Mouse (Mus musculus) kidney, postnatal 4 days (tissue): ENCODE data around the gene Rxrg.

Source experiments
- DNase-seq, 2 experiments: peaks; one replicate each; pipeline ENCODE4 v3.0.0; 2021; ENCODE audit warnings: mixed read lengths in 2 of 2

Rxrg gene

DNA sequence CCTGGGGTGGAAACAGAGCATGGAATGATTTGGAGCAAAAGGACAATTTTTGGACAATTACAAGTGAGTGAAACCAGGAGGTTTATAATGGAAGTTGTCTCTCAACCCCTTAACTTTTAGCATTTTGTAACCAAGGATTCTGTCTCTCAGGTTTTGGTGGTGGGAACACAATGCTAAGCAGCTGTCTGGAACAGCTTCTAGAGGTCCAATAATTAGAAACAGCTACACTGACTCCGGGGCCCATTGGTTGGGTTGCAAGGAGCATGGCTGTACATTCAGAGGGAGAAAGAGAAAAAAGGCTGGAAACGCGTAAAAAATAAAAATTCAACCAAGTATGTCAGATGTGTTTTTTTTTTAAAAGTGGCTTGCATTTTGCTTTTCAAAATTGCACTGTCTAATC is 50.5 kb downstream of the Rxrg start:
- no peak for DNase-seq

DNA sequence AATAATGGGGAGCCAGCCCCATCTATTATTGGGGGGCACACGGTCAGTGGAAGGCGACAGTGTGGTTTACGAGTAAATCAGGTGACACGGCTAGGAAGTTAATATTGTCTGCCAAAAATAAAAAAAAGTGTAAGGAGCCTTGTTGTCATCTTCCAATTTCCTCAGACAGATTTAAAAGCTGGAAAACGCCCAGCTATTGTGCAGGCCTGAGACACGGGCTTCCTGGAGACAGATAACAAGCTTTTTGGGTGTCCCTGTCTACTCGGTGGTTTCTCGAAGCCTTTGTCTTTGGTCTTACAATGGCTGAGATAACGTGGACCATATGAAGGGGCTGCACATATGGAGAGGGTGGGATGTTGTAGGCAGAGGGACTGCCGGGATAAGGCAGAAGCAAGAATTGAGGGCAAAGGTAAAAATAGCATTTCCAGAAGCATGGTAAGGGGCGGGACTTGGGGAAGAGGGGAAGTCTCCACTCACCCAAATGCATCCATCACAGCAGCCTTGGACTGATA is 51.0 kb downstream of the Rxrg start:
- DNase-seq, result peak in 1 of 2 experiments; percentile 18

DNA sequence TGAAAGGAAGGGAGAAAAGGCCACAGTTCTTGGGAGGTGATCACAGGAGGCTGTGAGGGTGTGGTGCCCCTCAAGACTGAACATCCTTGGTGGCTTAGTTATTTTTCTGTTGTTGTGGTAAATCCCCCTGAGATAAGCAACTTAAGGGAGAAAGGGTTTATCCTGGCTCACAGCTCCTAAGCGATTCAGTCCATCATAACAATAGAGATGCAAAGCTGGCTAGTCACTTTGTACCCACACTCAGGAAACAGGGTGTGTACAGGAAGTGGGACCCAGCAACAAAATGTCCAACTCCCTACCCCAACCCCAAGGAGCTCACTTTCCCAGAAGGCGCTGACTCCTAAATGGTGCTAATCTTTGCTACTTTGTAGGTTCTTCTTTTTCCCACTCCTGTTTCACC is 54.2 kb downstream of the Rxrg start:
- no peak for DNase-seq

DNA sequence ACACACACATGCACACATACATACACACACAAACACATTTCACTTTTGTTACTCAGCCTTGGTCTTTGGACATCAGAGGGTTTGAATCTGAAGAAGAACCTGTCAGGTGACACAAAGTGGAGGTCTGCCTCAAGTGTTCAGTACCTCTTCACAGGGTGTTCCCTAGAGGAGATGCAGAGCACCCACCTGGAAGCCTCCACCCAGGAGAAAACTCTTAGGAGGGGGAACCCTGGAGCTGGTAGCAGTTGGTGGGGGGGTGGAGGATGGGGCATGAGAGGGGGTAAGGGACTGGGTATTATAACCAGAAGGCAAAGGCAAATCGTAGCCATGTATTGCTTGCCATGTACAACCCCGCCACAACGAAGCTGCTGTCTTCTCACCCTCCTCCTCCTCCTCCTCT is 60.9 kb downstream of the Rxrg start:
- no peak for DNase-seq

DNA sequence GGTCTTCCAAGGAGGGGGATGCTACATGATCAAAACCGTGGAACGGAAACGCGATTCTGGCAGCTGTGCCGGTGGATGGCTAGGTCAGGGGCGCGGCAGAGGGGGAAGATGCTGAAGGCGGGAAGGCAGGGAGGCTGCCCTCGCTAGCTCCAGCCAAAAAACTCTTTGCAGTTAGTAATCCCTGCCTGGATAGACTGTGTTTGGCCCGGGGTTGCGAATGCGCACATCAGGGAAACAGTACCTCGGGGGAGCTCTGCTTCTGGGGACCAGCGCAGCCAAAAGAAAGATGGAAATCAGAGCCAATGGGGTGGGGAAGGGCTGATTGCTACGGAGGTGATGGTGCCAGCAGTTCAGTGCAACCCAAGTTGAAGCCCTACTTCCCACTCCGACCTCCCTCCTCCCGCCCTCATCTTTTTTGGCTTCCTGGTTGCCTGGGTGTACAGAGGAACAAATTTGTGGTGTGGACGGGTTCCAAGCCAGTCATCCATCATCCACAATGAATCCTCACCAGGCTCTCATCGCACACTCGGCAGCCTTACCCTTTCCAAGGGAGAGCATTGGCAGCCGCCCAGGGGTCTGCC is 62.4 kb downstream of the Rxrg start:
- peak; percentile 63 to 66 for DNase-seq

DNA sequence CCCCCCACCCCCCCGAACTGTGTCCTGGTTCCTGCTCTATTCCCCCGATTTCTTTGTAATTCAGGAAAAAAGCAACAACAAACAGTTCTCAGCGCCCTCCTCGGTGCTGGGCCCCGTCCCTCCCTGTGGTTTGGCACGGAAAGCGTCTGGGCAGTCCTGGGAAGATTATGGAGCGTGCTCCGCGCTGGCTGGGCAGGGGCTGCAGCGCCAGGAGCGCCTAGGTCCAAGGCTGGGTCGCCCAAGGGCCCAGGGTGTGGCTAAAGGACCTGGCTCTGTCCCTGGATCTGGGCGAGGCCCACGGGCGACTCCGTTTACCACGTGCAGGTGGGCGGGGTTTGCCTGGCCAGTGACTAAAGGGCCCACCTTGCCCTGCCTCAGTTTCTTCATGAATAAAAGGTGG is 62.9 kb downstream of the Rxrg start:
- DNase-seq, result peak in 1 of 2 experiments; percentile 11

DNA sequence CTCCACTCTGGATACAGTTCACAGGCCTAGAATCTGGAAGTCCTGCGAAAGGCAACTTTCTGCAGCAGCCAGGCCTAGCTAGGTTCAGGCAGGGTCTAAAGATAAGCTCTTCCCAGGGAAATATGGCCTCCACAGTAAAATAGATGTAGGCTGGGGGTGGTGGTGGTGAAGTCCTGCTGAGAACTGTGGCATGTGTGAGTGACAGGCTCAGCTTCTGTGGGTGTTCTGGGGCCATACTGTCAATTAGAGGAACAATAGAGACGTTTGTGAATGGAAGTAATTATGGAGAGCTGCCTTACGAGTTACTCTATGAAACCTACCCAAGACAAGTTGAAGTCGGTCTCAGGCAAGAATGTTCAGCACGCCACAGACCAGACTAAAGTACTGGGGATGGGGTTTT is 65.0 kb downstream of the Rxrg start:
- DNase-seq, result no peak

DNA sequence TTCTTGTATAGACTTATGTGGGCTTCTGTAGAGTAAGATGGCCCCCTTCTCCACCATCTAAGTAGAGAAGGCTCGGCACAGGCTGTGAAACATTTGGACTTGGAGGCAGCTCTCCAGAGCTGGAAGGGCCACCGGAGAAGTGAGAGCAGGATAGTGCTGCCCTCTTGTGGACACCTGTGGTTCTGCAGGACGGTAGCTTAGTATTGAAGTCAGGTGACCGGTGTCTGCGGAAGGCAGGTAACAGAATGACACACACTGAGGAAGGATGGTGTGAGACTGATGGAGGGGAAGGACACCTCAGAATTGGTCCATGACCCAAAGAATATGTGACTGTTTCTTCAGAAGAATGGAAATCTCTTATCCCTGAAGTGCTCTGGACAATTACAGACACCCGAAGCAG is 71.6 kb downstream of the Rxrg start:
- peak; percentile 79 to 80 for DNase-seq

DNA sequence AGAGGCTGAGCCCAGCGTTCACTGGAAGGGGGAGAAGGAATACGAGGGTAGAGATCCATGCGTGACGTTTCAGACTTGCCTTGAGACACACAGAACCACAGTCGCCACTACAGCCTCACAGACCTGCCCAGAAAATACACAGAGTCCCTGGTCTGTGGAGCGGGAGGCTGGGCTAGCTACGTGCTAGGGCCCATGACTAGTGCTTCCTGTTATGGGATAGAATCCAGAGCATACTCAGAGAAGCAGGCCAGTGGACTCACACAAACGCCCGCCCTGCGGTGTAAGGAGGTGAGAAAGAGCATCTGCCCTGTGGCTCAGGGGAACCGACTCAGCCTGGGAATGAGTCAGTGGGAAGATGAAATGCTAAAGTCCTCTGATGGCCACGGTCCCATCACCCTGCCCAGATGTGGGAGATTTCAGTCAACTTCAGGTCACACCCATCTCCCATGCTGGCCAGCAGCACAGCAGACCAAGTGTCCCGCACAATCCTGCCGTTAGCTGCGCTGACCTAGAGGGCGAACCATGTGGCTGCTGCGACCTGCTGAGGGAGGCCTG is 74.3 kb downstream of the Rxrg start:
- DNase-seq, result no peak

DNA sequence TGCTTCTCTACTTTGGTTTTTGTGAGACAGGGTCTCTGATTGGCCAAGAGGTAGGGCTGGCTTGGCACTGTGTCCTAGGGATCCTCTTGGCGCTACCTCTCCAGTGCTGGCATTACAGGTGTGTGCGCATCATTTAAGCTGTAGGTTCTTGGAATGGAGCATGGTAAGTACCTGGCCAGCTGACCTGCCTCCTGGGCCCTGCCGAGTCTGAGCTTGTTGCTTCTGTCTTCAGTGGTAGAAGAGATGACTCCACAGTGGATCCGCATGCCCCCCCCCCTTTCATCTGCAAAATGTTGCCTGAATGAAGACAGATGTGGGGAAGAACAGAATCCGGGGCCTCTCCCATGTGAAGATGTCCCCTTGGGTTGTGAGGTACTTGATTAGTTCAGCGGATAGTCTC is 80.9 kb downstream of the Rxrg start:
- DNase-seq, result no peak

DNA sequence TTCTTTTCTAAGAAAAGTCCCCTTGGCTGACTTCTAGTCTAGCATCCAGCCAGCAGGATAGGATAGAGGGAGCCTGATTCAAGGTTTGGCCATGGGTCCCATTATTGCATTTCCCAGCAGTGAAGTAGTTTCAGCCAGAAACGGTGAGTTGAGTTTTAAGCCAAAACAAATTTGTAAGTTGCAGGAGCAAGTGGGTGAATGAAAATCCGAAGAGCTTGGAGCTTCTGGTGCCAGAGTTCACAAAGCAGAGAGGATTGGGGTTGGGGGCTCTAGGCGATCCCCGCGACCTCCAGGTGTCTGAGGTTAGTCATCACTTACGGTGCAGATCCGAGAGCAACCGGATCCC is 89.8 kb downstream of the Rxrg start:
- DNase-seq, result no peak

DNA sequence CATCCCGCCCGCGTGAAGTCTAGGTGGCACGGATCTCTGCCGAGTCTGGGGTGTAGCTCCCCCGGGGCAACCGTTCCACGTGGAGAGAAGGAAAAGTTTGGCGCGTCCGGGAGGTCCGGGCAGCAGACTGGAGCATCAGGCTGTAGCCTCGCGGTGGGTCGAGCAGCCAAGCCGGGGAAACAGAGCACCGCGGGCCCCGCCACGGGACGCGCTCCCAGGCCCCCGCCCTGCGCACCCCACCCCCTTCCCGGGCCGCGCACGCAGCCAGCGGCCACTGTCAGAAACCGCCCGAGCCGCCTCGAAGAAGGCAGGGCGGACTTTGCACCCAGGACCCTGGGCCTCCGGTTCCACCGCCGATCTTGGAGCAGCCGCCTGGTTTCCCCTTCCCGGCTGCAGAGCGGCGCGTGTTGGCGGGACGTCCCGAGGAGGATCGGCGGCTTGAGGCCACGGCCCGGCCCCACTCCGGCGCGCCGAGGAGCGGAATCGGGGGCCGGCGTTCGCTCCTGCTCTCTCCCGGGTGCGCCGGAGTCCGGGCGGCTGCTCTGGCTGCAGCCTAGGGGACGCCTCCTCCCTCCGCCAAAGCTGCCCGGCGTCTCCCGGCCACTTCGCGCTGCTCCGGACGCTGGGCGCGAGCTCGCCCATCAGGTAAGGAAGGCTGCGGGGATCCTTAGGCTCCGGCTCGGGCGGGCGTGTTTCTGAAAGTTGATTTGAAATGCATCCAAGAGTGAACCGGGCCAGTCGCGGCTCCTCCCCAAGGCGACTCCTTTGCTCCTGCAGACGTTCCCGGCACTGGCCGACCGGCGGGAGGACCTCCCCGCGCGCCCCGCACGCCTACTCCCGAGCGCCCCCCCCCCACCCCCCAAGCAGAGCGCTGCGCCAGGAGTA is 90.4 kb downstream of the Rxrg start:
- peak; percentile 52 to 64 for DNase-seq

DNA sequence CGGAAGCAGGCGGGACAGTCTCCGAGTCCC is 90.9 kb downstream of the Rxrg start, which contains the start of gene Lmx1a:
Lmx1a (plus strand) TSS at position 6 of the 30 bp plus-strand sequence.
- no peak for DNase-seq
